Mouse (Mus musculus) cerebellum, postnatal 25 days (tissue): ENCODE data around the gene Lrrc51.
A peak's percentile ranks its signal among the peaks of the same experiment; 100 is the strongest.
"Not testable (repeated sequence)": the region's sequence is repeated elsewhere in the genome, so short reads cannot be mapped to it uniquely, and the experiment has no call there.

Experiments used
- DNase-seq, 2 experiments: peaks; one replicate each; pipeline ENCODE4 v3.0.0; 2021; ENCODE audit warnings: mixed read lengths in 2 of 2

Gene Lrrc51

DNA sequence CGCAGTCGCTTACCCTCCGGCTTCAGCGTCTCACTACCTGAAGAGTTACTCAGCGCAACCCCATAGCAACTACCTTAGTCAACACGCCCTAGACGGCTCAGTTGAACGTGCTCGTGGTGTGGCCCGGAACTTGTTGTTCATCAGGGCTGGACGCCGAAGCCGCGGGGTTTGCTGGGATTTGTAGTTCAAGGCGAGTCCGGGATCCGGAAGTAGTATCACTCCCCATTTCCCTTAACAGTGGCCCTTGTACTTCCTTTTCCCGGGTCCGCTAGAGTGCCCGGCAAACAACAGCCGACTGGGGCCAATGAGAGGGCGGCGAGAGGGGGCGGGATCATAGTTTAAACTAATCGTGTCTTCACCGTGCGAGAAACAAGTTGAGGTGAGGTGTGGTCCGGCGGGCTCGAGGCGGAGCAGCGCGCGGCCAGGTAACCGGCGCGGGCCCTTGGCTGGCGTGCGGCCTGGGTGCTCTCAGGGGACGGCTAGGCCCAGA is at the start of gene Lrrc51, which contains the start of gene Numa1:
TSS of gene Lrrc51 (minus strand) at position 145 of the 490 bp plus-strand sequence.
TSS of gene Numa1 (plus strand) at position 361 of the 490 bp plus-strand sequence.
- peak; percentile 96 for DNase-seq

GRCm38 (mm10) chr7:101982735-101983134 is 49.0 kb upstream of the Lrrc51 start:
- no peak for DNase-seq

DNA sequence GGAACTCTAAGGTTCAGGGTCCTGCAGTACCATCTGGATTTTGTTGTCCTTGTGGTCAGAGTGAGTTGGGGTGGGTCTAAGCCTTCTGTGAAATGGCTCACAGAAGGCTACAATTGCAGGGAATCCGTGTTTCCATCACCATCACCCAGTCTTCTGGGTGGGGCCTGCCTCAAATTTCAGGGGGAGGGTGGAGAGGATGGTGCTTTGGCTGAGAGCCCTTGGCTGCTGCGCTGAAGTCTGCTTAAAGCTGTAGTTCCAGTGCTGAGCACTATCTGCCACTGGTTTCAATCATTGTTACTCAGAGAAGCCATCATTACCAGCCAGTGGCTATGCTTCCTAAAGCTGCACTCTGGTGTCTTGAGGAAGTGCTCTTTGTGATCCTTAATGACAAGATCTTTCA is 40.8 kb upstream of the Lrrc51 start:
- peak; percentile 54 to 66 for DNase-seq

GRCm38 (mm10) chr7:101973730-101974129 is 40.0 kb upstream of the Lrrc51 start:
- no peak for DNase-seq

GRCm38 (mm10) chr7:101971721-101972120 is 38.0 kb upstream of the Lrrc51 start:
- no peak for DNase-seq

DNA sequence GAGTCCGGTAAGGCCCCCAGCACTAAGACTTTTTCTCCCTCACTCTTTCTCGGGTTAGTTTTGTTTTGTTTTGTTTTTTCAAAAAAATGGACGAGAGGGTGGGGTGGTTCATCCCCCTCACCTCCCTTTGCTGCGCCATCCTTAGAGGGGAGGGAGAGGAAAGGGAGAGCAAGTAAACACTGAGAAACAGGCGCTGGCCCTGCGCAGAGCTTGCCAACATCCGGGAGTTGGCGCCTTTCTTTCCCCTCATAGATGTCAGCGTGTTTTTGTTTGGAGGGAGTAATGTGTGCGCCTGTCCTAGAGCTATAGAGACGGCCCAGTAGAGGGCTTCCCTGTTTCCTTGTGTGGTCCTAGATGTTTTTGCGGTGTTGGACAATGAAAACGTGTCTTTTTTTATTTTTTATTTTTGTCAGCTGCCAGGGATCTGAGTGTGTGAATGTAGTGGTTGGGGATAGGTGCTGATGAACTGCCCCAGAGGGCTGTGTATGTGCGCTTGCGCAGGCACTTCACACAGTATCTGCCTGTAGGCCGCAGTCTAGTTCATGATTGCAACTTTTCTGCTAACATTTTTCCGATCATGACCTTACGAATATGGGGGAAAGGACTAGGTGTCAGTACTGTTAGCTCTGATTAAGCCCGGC is 37.2 kb upstream of the Lrrc51 start:
- DNase-seq, result peak; percentile 86

- peak; percentile 89 to 92 for DNase-seq
Observed at GRCm38 (mm10) chr7:101970429-101970775, 36.7 kb upstream of the Lrrc51 start.

- peak; percentile 89 to 91 for DNase-seq
Observed at GRCm38 (mm10) chr7:101969694-101970428, 36.2 kb upstream of the Lrrc51 start.

GRCm38 (mm10) chr7:101968751-101969150 is 35.1 kb upstream of the Lrrc51 start:
- DNase-seq, result peak; percentile 37 to 57

DNA sequence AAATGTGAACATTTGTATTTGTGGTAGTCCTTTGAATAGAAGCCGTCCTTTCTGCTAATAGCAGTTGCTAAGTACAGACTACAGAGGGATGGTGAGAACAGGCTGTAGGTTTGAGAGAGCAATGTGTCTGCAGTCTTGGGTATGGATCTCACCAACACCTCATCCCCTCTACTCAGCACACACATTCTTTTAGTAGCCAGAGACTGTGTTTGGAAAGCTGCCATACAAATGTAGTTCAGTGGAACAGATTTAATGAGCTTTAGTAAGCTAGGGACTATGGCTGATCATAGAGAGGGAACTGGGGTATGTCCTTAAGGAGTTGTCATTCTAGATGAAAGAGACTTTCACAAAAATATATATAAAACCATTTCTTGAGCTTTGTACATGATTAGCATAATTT is 33.6 kb upstream of the Lrrc51 start:
- no peak for DNase-seq

DNA sequence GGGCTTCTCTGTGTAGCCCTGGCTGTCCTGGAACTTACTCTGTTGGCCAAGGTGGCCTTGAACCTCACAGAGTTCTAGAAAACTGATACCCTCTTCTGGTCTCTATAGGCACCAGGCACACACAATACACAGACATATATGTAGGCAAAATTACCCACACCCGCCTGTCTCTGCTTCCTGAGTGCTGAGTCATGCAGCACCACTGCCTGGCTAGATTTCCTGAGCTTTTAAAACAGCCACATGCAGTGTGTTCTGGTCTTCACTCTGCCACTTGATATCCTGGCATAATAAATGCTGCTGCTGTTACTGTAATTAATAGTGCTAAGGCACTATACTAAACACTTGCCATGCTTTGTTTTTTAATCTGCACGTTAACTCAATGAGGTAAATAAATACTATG is 31.9 kb upstream of the Lrrc51 start:
- no peak for DNase-seq

- DNase-seq, result no peak
Observed at GRCm38 (mm10) chr7:101964551-101964950, 30.9 kb upstream of the Lrrc51 start.

DNA sequence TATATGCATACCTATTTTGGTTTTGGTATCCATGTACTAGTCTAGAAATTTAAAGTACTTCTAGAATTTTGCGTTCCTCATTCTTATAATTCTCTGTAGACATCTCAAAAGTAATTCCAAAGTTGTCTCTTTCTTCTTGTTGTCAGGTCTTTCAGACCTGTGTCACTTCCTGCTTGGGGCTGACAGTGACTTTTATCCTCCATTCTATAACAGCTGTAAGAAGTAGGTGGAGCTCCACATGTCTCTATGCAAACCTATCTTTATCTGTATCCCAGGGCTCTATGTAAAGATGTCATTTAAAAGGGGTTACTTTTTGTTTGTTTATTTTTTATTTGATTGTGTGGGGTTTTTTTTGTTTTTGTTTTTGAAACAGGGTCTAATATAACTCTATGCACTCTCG is 29.9 kb upstream of the Lrrc51 start:
- DNase-seq, result no peak

DNA sequence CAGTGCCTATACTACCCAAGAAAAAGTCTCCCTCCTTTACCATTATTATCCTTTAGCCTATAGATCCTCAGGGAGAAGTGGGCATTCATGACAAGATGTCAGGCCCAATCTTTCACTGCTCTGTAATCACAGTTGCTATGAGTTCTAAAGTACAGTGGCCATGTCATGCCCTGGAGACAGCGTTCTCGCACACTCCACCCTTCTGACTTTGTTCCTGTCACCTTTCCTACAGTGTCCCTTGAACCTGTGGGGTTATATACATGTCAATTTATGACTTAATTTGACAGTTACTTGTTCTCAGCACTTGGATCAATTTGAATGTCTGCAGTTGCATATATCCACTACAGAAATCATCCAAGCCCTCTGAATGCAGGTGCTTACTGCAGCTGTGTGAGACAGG is 29.1 kb upstream of the Lrrc51 start:
- no peak for DNase-seq

DNA sequence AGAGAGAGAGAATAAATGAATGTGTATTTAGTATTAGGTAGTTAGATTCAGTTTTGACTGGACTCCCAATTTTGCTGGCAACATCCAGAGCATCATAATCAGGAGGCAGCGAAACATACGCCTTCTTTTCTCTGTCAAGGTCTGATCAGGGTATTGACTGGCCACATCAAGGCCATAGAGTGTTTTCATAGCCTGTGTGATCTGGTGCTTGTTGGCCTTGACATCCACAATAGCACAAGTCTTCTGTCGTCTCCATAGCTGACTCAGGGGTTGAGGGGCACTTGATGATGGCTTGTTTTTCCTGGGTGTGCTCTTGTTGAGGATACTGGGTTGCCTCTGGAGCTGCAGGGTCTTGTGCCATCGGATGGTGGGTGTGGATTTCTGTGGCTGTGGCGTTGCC is 23.2 kb upstream of the Lrrc51 start:
- DNase-seq, result no peak

- no peak for DNase-seq
Observed at GRCm38 (mm10) chr7:101956481-101956880, 22.8 kb upstream of the Lrrc51 start.

GRCm38 (mm10) chr7:101955862-101956261 is 22.2 kb upstream of the Lrrc51 start:
- no peak for DNase-seq

GRCm38 (mm10) chr7:101955276-101955675 is 21.6 kb upstream of the Lrrc51 start:
- DNase-seq, result no peak

GRCm38 (mm10) chr7:101954163-101954562 is 20.5 kb upstream of the Lrrc51 start:
- DNase-seq, result no peak

- DNase-seq, result no peak
Observed at GRCm38 (mm10) chr7:101952098-101952497, 18.4 kb upstream of the Lrrc51 start.

GRCm38 (mm10) chr7:101951648-101952047 is 18.0 kb upstream of the Lrrc51 start:
- no peak for DNase-seq

DNA sequence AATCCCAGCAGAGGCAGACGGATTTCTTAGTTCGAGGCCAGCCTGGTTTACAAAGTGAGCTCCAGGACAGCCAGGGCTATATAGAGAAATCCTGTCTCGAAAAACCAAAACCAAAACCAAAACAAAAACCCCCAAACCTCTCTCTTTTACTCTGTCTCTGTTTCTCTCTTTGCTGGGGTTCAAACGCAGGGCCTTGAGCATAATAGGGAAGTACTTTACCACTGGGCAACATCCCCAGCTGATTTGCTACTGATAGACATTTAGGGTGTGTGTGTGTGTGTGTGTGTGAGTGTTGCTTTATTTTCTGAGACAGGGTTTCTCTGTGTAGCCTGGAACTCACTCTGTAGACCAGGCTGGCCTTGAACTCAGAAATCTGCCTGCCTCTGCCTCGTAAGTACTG is 15.3 kb upstream of the Lrrc51 start:
- DNase-seq, result not testable (repeated sequence)

- DNase-seq, result no peak
Observed at GRCm38 (mm10) chr7:101939758-101940157, 6.1 kb upstream of the Lrrc51 start.

- peak; percentile 47 to 48 for DNase-seq
Observed at GRCm38 (mm10) chr7:101938348-101938747, 4.7 kb upstream of the Lrrc51 start.
